Mouse (Mus musculus): ENCODE measurements around the gene Mtmr3. TPM values are rescaled to one million over a fixed set of nuclear protein-coding genes. Genes with fewer than 3 reads are reported as not detected.
"Not testable (repeated sequence)": the region's sequence is repeated elsewhere in the genome, so short reads cannot be mapped to it uniquely, and the experiment has no call there.

Mtmr3 gene
- total RNA-seq, 1 experiment from 2014 or later: 49.8 TPM

DNA sequence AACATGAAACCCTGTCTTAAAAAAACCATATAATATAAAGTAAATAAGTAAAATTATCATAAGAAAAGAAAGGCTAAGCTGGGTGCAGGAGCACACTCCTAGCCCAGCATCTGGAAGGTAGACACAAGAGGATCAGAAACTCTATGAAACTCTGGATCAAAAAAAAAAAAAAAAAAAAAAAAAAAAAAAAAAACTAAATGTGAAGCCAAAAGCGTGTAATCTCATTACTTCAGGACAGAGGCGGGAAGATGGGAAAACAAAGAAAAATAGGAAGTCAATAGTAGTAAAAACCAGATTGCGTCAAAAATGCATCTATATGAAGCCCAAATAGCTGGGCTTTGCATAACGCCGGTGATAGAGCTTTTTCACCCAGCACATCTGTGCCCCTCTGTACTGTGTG lies 7.2 kb upstream of the Mtmr3 start:
- no peak for DNase-seq

GRCm38 (mm10) chr11:4599916-4600315 lies 5.3 kb upstream of the Mtmr3 start:
- no peak for DNase-seq

DNA sequence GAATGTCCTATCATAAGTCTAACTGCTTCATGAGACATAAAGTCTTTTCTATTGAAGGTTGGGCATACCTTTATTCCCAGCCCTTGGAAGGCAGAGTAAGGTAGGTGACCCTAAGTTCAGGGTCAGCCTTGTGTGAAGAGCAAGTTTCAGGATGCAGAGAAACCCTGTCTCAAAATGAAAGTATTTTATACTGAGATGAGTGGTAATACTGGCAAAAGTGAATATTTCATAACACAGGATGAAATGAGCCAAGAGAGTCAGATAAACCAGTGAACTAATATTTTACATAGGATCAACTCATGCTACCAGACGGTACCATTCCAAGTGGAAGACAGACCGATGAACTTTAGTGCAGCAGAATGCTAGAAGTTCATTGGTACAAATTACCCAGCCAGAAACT lies 3.7 kb upstream of the Mtmr3 start:
- no peak for DNase-seq

- DNase-seq: peak; percentile 64
These were observed 635 bp downstream of the Mtmr3 start for GRCm38 (mm10) chr11:4593849-4594607.

- DNase-seq: no peak
These were observed 1.2 kb downstream of the Mtmr3 start for GRCm38 (mm10) chr11:4593491-4593848.

DNA sequence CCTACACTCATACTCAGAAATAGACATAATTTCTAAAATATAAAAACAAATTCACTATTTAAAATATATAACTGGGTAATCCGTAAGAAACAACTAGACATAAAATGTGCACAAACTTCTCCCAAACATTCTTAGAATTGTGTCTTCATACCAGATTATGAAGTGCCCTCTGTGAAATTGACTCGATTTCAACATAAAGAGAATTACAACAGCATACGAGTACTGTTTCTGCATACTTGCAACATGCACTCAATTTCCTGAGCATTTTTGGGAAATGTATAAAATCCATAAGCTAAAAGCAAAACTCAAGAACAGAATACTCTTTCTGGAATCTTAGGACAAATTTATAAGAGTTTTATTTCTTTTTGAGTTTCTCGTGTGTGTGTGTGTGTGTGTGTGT lies 2.9 kb downstream of the Mtmr3 start:
- DNase-seq: no peak

GRCm38 (mm10) chr11:4578682-4579081 lies 16.0 kb downstream of the Mtmr3 start:
- DNase-seq: peak; percentile 86

GRCm38 (mm10) chr11:4577079-4577478 lies 17.6 kb downstream of the Mtmr3 start:
- no peak for DNase-seq

- not testable (repeated sequence) for DNase-seq
These were observed 18.5 kb downstream of the Mtmr3 start for GRCm38 (mm10) chr11:4576090-4576732.

- DNase-seq: no peak
These were observed 23.2 kb downstream of the Mtmr3 start for GRCm38 (mm10) chr11:4571491-4571901.

DNA sequence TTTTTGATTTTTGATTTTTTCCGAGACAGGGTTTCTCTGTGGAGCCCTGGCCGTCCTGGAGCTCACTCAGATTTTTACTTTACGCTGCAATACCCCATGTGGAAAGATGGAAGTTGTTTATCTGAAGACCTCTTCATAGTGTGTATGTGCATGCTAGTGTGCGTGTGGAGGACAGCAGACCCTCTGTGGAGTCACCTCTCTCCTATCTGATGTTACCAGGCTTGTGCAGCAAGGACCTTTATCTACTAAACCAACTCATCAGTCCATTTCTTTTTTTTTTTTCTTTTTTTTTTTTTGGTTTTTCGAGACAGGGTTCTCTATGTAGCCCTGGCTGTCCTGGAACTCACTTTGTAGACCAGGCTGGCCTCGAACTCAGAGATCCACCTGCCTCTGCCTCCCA lies 28.3 kb downstream of the Mtmr3 start:
- no peak for DNase-seq

DNA sequence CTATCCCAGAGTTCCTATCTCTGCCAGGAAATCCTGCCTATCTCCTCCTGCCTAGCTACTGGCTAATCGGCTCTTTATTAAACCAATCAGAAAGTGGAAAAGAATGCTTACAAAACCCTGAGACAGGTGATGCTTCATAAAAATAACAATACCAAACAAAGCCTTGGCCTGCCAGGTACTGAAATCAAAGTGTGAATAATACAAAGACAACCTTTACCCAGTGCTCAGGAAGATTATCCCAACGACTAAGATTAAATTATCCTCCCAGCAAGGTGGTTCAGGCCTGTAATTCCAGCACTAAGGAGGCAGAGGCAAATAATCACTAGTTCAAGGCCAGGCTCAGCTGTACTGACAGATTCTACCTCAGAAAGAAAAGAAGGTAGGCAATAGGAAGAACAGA lies 29.1 kb downstream of the Mtmr3 start:
- no peak for DNase-seq

- no peak for DNase-seq
These were observed 41.2 kb downstream of the Mtmr3 start for GRCm38 (mm10) chr11:4553274-4554063.

DNA sequence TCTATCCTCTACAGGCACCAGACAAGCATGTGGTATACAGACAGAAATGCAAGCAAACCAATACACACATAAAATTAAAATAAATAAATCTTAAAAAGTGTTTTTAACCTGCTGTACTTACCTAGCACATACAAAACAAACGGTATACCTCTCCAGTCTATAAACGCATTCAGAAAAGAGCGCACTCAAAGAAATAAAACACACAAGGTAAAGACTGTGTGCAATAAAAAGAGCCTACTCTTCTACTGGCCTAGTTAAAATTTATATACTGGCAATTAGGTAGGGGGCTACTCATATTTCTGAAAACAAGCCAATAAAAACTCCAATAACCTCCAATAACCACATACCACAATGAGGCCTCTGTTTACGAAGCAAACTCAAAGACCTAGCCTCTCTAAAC lies 47.1 kb downstream of the Mtmr3 start:
- no peak for DNase-seq

DNA sequence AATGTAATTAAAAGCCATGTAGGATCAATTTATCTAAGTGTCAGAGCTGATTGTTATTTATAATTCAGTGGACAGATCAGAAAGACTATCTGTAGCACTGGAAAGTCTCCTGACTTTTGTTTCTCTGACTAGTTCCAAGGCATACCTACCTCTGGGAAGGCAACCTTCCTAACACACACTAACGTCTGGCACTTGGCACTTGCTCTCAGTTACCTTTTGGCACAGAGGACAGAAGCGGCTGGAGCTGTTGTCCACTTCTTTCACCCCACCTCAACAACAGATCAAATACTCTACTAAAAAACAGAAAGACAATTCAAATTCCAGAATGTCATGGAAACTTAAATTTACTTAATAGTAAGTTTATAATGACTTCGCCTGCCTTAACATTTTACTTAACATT lies 48.7 kb downstream of the Mtmr3 start:
- no peak for DNase-seq

- DNase-seq: no peak
These were observed 49.3 kb downstream of the Mtmr3 start for GRCm38 (mm10) chr11:4545401-4545800.

DNA sequence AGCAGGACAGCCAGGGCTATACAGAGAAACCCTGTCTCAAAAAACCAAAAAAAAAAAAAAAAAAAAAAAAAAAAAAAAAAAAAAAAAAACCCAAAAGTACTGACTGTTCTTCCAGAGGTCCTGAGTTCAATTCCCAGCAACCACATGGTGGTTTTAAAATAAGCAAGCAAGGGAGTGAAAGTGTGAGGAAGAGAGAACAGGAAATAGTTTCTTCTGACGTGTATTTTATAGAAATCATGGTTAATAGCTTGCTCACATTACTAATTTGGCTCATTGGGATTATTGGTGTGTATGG lies 50.1 kb downstream of the Mtmr3 start:
- DNase-seq: not testable (repeated sequence)

DNA sequence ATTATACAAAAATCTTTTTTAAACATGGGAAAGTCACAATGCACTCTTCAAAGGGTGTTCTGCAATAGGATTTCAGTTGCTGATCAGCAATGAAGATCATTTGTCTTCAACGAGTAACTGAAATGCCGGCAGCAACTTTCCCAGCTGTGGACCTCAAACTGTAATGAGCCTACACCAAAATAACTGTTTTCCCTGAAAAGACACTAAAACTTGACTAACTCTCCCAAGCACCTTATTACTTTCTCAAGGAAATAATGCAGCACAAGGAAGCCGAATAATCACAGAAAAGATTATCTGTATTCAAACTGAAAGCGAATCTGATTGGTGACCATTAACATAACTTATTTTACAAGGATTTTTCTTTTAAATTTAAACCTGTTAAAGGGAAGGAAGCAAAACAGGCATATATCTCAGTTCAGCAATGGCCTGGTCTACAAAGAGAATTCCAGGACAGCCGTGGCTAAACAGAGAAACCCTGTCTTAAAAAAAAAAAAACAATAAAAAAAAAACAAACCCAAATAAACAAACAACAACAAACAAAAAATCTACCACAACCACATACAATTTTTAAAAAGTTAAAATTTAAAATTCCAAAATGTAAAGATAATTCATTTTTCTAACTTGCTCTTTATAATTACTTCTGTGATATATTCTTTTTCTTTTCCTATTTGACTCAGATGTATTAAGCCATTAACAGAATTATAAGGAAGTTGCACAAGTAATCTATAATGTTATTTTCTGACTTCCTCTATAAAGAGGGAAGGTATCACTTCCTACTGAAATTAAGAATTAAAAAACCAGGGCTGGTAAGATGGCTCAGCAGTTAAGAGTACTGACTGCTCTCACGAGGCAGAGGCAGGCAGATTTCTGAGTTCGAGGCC lies 50.7 kb downstream of the Mtmr3 start:
- no peak for DNase-seq

DNA sequence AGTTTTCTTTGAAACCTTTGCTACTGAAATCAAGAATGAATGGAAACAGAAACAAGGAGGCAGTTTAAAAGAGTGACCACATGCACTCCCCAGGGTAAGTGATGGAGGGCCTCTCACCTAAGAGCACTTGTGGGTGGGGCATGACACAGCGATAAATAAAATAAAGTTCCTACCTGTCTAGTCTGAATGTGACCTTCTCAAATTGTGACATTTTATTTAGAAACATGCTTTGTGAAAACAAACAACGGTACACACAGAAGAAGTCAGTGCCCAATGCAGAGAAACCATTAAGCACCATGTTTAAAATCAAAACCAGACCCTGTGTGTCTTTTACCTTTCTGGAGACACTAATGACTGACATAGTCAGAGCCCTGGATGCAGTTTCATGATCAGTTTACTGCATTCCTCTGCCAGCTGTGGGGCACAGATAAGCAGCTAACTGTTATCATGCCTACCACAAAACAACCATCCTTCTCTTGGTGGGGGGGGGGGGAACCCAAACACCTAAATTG lies 51.6 kb downstream of the Mtmr3 start:
- DNase-seq: no peak

DNA sequence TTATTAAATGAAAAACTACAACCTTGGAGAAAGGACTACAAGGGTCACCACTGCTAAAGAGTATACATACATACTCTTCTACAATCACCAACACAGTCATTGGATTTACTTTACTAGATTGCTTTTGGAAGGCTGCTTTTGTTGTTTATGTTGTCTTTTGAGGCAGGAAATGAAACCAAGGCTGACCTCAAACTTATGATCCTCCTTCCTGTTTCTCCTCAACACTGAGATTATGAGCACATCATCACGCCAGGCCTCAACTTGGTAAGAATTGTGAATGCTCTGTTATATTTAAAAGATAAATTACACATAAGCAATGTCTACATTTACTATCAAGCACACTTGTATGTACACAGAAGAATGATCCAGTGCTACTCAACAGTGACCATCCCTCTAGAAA lies 58.0 kb downstream of the Mtmr3 start:
- DNase-seq: no peak

DNA sequence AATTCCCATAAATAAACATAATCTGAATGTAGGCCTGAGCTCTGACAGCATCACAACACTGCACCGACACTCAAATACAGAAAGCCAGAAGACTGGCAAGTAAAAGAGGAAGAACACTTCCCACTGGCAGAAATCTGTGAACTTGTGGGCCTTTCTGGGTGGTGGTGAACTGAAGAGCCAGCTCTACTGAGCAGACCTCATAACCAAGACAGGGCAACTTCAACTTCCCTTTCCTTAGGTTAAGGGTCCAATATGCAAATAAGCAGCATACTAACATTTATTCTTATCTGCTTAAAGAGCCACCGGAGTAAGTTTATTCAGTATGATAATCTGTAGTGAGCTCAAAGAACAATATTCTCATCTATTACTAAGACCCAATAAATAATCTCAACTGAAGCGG lies 67.5 kb downstream of the Mtmr3 start:
- no peak for DNase-seq

- DNase-seq: no peak
These were observed 72.5 kb downstream of the Mtmr3 start for GRCm38 (mm10) chr11:4522142-4522664.

Data from adrenal gland, postnatal 14 days (tissue).